Mouse (Mus musculus) forebrain, embryonic 13.5 days (tissue): Measurements from ENCODE around the gene Ttpal. TPM values are rescaled to one million over a fixed set of nuclear protein-coding genes. Genes with fewer than 3 reads are reported as not detected.

Experiments
- ATAC-seq: fragments of 200-750 bp; cut with Nextera tagmentation; 2 replicates; pipeline ENCODE4 v1.8.0; 2017
- H3K27ac ChIP-seq: fragments of 300-500 bp; sonication (generic); 2 replicates; pipeline ENCODE4 v1.5.1; 2015; ENCODE audit warnings: inconsistent platforms, mild to moderate bottlenecking, moderate library complexity
- H3K27me3 ChIP-seq: fragments of 300-500 bp; sonication (generic); 2 replicates; pipeline ENCODE4 v1.6.1; 2015; ENCODE audit warnings: mild to moderate bottlenecking, inconsistent platforms
- H3K36me3 ChIP-seq: fragments of 300-500 bp; sonication (generic); 2 replicates; pipeline ENCODE4 v1.6.1; 2015; ENCODE audit warnings: mild to moderate bottlenecking, inconsistent platforms; ENCODE audit not compliant: poor library complexity, severe bottlenecking
- H3K4me1 ChIP-seq: fragments of 300-500 bp; sonication (generic); 2 replicates; pipeline ENCODE4 v1.6.1; 2015; ENCODE audit warnings: inconsistent platforms
- H3K4me2 ChIP-seq: fragments of 300-500 bp; sonication (generic); 2 replicates; pipeline ENCODE4 v1.6.1; 2015; ENCODE audit warnings: inconsistent platforms, mild to moderate bottlenecking, moderate library complexity
- H3K4me3 ChIP-seq: fragments of 300-500 bp; sonication (generic); 2 replicates; pipeline ENCODE4 v1.5.1; 2015; ENCODE audit warnings: mild to moderate bottlenecking, inconsistent platforms
- H3K9ac ChIP-seq: fragments of 300-500 bp; sonication (generic); 2 replicates; pipeline ENCODE4 v1.6.1; 2015; ENCODE audit warnings: mild to moderate bottlenecking, inconsistent platforms
- H3K9me3 ChIP-seq: fragments of 300-500 bp; sonication (generic); replicated peaks from 2 replicates; pipeline ENCODE4 v1.6.1; 2016; ENCODE audit warnings: inconsistent platforms
- WGBS: fragments of 180-500 bp; shearing (Covaris S2); methylation state at CpG from one replicate; pipeline ENCODE4 v1.1.7; 2015; 5-methylcytosine and 5-hydroxymethylcytosine counted together
- polyA plus RNA-seq: library from polyadenylated mRNA; unstranded; fragments of >200 nt; fragmentation: Nextera tagmentation; extraction: Ambion mirVana; gene quantifications from 2 replicates; pipeline ENCODE4 v1.2.1, GENCODE M21; 2015

The Ttpal gene
- polyA plus RNA-seq, 1 experiment from 2014 or later, result 39.3 TPM

DNA sequence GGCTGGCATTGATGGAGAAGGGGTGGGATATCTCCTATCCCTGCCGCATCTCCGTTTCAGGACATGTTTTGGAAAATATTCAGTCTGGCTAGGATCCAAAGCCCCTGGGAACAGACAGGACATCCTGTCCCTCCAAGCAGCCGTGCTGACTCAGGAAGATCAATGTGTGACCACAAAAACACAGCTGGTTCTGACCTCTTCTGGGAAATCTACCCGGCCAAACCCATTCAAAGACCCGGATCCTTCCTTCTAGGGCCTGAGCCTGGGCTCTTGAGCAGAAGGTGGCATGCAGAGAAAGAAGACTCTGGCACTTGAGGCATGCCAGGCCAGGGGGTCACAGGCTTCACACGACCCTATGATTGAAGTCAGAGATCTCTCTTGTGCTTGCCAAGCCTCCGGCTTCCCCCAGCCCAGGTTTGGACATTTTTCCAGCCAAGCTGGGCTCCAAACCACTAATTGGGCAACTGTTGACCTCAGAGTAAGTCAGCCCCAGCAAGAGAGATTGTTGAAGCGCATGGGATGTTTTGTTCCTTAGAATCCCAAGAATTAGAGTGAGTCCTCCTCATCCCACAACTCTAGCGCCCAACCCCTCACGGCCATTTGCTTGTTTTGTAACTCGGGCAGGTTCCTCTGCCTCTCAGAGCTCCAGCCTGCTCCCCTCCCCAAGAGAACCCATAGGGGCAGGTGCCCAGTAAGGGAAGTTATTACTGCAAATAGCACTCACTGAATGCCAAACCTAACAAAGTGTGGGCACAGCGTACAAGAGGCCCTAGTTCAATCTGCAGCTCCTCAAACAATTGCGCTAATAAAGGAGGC, 5.8 kb upstream of the Ttpal start:
- H3K4me1 ChIP-seq, result no peaks in the 10 kb centered on the region
- H3K27me3 ChIP-seq, result no peaks in the 10 kb centered on the region
- H3K4me2 ChIP-seq, result no peak overlapping the region
- no peaks in the 10 kb centered on the region for H3K36me3 ChIP-seq
- WGBS, result 85% methylated on average over 13 of the region's 13 CpGs
- no peak overlapping the region; the same call in 1 of the 2 replicates for H3K27ac ChIP-seq
- H3K9me3 ChIP-seq, result no peaks in the 10 kb centered on the region
- no peak for ATAC-seq
- no peak overlapping the region for H3K9ac ChIP-seq
- H3K4me3 ChIP-seq, result no peak overlapping the region

DNA sequence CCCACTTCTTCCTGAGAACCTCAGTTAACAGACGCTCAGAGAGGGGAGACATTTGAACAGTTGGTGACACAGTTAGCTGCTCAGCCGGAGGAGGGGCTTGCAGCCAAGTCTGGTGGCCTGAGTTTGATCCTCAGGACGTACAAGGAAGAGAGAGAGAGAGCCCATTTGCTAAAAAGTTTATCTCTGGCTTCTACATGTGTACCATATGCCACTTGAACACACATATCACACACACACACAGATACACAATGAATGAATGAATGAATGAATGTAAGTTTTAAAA, 5.3 kb upstream of the Ttpal start:
- ATAC-seq, result no peak
- H3K4me3 ChIP-seq, result no peak overlapping the region
- no peaks in the 10 kb centered on the region for H3K9me3 ChIP-seq
- H3K27me3 ChIP-seq, result no peaks in the 10 kb centered on the region
- H3K27ac ChIP-seq, result no peak overlapping the region; the same call in 1 of the 2 replicates
- no peak overlapping the region for H3K9ac ChIP-seq
- H3K4me2 ChIP-seq, result no peak overlapping the region
- 75% methylated on average over 3 of the region's 3 CpGs for WGBS
- H3K4me1 ChIP-seq, result peaks cover 2% of the 10 kb centered on the region; the same call in 1 of the 2 replicates
- H3K36me3 ChIP-seq, result no peaks in the 10 kb centered on the region

DNA sequence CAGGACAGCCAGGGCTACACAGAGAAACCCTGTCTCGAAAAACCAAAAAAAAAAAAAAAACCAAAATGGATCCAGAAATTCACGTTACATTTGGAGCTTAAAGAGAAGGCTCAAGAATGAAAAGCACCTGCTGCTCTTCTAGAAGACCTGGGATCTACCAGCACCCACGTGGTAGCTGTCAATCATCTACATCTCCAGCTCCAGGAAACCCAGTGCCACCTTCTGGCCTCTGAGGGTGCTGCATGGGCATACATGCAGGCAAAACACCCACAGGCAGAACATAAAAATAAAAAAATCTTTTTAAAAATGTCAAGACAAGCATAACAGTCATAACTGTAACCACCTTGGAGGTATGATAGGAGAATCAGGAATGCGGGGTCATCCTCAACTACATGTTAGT, 4.5 kb upstream of the Ttpal start:
- ATAC-seq, result no peak
- H3K4me1 ChIP-seq, result peaks cover 4% of the 10 kb centered on the region
- no peaks in the 10 kb centered on the region for H3K27me3 ChIP-seq
- H3K36me3 ChIP-seq, result no peaks in the 10 kb centered on the region
- H3K9ac ChIP-seq, result no peak overlapping the region
- H3K4me2 ChIP-seq, result no peak overlapping the region
- WGBS, result 58% methylated on average over 4 of the region's 4 CpGs
- H3K4me3 ChIP-seq, result no peak overlapping the region
- H3K9me3 ChIP-seq, result no peaks in the 10 kb centered on the region
- H3K27ac ChIP-seq, result no peak overlapping the region

DNA sequence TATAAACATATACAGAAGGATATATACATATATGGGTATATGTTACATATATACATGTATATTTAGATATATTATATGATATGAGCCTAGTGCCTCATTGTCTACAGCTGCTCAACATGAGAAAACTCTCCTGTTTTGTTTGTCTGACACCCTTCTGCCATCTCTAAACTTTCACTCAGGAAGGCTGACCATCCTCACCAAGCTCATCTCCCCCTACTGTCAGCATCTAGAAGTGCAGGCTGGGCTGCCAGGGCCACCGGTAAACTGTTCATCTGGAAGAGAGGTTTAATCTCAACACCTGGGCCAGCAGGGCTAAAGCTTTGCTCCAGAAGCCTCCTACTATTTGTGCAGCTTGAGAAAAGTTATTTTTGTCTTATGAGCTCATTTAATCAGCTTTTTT, 2.9 kb upstream of the Ttpal start:
- no peaks in the 10 kb centered on the region for H3K9me3 ChIP-seq
- no peak overlapping the region for H3K9ac ChIP-seq
- WGBS, result 0% methylated on average over 1 of the region's 1 CpGs
- H3K4me2 ChIP-seq, result no peak overlapping the region
- no peak overlapping the region for H3K4me3 ChIP-seq
- H3K27ac ChIP-seq, result no peak overlapping the region
- no peak for ATAC-seq
- no peaks in the 10 kb centered on the region for H3K36me3 ChIP-seq
- no peaks in the 10 kb centered on the region for H3K27me3 ChIP-seq
- H3K4me1 ChIP-seq, result peaks cover 13% of the 10 kb centered on the region

DNA sequence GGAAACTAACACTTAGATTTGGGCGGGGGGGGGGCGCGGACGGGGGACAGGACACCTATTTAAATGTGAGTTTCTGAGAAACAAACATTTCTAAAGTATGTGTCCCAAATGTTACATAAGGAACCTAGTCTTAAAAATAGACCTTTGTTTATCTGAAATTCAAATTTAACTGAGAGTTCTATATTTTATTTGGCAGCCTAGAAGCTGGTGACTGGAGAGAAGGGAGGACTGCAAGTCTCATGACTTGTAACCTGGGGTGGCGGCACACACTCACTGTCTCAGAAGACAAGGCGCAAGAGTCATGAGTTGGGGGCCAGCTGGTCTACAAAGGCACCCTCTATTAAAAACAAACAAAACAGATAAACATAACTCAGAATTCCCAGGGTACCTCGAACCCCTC, 1.0 kb upstream of the Ttpal start:
- WGBS, result 85% methylated on average over 7 of the region's 7 CpGs
- no peak overlapping the region for H3K4me2 ChIP-seq

DNA sequence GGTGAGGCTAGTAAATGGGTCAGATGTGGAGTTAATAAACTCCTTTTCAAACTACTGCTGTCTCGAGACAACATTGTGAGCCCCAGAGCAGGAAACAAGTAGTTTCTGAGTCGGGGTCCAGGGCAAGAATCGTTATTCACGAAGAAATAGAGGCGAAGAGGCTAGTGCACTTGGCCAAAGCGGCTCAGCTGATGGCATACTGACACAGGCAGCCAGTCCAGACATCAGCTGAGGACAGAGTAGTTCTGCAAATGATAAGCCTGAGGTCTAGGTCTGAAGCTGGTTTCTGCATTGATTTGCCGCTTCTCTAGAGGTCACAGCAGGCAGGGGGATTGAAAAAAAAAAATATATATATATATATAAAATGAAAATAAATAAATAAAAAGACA, 408 bp upstream of the Ttpal start:
- H3K9me3 ChIP-seq, result no peaks in the 10 kb centered on the region
- H3K4me3 ChIP-seq, result peak overlapping the region; percentile 71; the same call in 1 of the 2 replicates
- H3K36me3 ChIP-seq, result no peaks in the 10 kb centered on the region
- peaks cover 13% of the 10 kb centered on the region for H3K4me1 ChIP-seq
- peak; percentile 22; the same call in 1 of the 2 replicates for ATAC-seq
- no peaks in the 10 kb centered on the region for H3K27me3 ChIP-seq
- peak overlapping the region; percentile 98 for H3K4me2 ChIP-seq
- 79% methylated on average over 7 of the region's 7 CpGs for WGBS
- H3K27ac ChIP-seq, result no peak overlapping the region
- 0 out of 2 replicates have a peak overlapping the region, but pooled peaks have one; percentile 91 for H3K9ac ChIP-seq

More for the DNA sequence above, 1.0 kb upstream of the Ttpal start:
- Histone ChIP-seq H3K27ac (no peak overlapping the region), H3K9me3 (no peaks in the 10 kb centered on the region), H3K4me1 (peaks cover 13% of the 10 kb centered on the region), H3K27me3 (no peaks in the 10 kb centered on the region), H3K4me3 (no peak overlapping the region), H3K36me3 (no peaks in the 10 kb centered on the region), H3K9ac (no peak overlapping the region)
- no peak for ATAC-seq

DNA sequence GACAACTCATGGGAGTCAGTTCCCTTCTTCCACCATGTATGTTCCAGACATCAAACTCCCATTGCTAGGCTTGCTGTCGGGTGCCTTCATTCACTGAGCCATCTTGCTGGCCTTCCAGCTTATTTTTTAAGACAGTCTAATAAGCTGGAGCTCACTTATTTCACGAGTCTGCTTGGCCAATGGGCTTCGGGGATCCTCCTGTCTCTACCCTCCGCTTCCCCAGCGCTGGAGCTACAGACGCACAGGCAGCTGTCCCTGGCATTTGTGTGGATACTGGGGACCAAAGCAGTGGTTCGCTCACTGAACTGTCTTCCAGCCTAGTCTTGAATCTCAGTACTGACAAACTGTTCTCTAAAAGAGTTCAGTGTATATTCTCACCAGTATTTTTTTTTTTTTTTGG, 4.0 kb downstream of the Ttpal start:
- Histone ChIP-seq H3K9ac (no peak overlapping the region), H3K9me3 (no peaks in the 10 kb centered on the region), H3K4me1 (peaks cover 13% of the 10 kb centered on the region), H3K4me3 (no peak overlapping the region), H3K27me3 (no peaks in the 10 kb centered on the region), H3K27ac (no peak overlapping the region), H3K36me3 (peaks cover 31% of the 10 kb centered on the region), H3K4me2 (no peak overlapping the region)
- 88% methylated on average over 7 of the region's 7 CpGs for WGBS
- ATAC-seq, result no peak

DNA sequence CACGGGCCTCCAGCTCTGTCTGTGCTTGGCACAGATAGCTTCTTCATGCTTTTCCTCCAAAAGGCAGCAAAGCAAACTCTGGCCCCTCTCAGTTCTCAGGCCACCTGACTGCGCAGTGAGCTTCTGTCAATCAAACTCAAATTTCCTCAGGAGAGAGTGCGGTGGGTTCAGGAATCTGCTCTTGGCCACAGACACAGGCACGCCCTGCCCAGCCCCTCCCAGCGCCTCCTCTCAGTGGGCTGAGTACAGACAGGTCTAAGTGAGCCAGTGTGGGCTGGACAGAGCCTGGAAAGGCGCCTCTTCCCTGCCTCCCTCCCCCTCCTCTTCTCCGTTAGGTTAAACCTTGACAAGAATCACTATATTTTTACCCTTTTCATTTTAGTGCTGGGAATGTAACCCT, 5.9 kb downstream of the Ttpal start:
- 94% methylated on average over 7 of the region's 7 CpGs for WGBS
- Histone ChIP-seq H3K4me2 (no peak overlapping the region), H3K27ac (no peak overlapping the region), H3K9me3 (no peaks in the 10 kb centered on the region), H3K36me3 (peaks cover 48% of the 10 kb centered on the region), H3K27me3 (no peaks in the 10 kb centered on the region), H3K4me3 (no peak overlapping the region), H3K4me1 (peaks cover 6% of the 10 kb centered on the region), H3K9ac (no peak overlapping the region)
- ATAC-seq, result no peak

DNA sequence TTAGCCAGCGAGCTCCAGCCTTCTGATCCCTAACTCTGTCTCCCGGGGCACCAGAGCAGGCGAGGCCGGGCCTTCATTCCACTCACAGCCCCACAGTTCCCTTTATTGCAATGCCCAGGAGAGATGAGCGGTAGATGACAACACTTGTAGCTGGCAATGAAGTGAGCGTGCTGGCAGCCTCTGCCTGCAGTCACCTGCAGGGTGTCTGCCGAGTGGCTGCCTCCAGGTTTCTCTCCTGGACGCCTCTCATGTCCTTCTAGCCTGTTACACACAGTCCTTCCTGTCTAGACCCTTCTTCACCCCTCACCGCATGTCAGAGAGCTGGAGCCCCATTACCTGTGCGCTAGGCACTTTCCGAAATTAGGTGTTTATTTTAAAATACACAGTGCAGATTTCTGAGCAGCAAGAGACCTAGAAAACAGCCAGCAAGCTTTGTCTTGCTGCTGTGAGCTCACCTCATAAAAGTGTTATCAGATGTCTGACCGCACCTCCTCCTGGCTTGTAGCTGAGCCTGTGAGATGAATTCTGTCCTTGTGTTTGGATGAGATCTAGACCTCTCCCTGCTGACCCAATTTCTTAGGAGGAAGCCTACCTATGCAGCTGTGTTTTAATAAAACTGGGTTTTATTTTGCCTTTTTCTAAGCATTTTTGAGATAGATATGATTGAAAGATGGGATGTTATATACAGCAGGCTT, 7.3 kb downstream of the Ttpal start:
- Histone ChIP-seq H3K27ac (no peak overlapping the region), H3K4me1 (no peaks in the 10 kb centered on the region), H3K9me3 (no peaks in the 10 kb centered on the region), H3K4me2 (no peak overlapping the region), H3K9ac (no peak overlapping the region), H3K4me3 (no peak overlapping the region), H3K27me3 (no peaks in the 10 kb centered on the region), H3K36me3 (peaks cover 61% of the 10 kb centered on the region)
- no peak for ATAC-seq
- WGBS, result 88% methylated on average over 12 of the region's 12 CpGs

DNA sequence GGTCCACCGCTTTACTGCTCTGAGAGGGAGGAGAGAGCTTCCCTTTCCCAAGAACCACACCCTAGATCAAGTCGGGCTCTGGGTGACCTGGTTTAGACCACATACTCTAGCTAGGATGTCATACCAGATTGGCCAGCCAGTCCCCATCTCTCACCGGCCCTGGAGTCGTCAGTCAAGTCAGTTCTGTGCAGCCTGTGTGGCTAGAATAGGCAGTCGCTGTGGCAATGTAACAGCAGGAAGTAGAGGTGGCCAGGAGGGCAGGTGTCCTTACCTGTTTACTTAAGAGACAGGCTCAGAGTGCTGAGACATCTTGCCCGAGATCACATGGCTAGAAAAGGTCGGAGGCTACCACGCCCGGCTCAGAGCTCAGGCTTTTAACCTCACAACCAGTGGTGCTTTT, 9.1 kb downstream of the Ttpal start:
- Histone ChIP-seq H3K9ac (no peak overlapping the region), H3K4me3 (no peak overlapping the region), H3K4me2 (no peak overlapping the region), H3K9me3 (no peaks in the 10 kb centered on the region), H3K27me3 (no peaks in the 10 kb centered on the region), H3K36me3 (peaks cover 79% of the 10 kb centered on the region), H3K4me1 (no peaks in the 10 kb centered on the region), H3K27ac (no peak overlapping the region)
- ATAC-seq, result no peak
- WGBS, result 89% methylated on average over 9 of the region's 9 CpGs

DNA sequence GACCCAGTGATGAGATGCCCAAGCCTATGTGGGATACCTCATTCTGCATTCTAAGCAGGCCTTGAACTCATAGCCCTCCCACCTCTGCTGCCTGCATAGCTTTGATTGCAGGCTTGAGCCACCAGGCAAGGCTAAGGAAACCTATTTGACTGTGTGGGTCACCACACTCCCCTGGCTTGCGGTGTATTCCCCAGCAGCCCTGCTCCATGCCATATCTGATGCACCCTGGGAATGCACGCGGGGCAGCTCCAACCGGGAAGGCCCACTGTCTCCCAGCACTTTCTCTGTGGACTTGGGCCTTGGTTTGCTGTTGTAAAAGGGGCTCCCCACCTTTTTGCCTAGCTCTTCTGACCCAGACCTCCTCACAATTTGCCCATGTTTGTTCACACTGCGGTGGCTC, 11.1 kb downstream of the Ttpal start:
- Histone ChIP-seq H3K9me3 (no peaks in the 10 kb centered on the region), H3K4me2 (no peak overlapping the region), H3K4me3 (no peak overlapping the region), H3K36me3 (peaks cover 89% of the 10 kb centered on the region), H3K27ac (no peak overlapping the region), H3K9ac (no peak overlapping the region), H3K27me3 (no peaks in the 10 kb centered on the region), H3K4me1 (no peaks in the 10 kb centered on the region)
- ATAC-seq, result no peak
- 94% methylated on average over 5 of the region's 5 CpGs for WGBS

DNA sequence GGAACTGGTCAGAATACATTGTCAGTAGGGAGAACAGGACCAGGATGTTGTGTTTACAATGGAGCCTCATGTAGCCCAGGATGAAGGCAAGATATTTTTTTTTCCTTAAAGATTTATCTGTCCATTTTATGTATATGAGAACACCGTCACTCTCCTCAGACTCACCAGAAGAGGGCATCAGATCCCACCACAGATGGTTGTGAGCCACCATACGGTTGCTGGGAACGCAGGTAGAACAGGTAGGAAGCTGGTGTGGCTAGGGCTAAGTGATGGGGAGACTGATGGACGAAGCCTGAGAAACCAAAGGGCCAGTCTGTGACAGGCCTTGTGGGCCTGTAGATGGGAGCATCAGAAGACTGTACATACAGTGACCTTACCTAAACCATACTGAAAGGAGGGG, 11.9 kb downstream of the Ttpal start:
- no peak overlapping the region for H3K9ac ChIP-seq
- H3K27me3 ChIP-seq, result no peaks in the 10 kb centered on the region
- no peak overlapping the region for H3K4me3 ChIP-seq
- H3K4me1 ChIP-seq, result no peaks in the 10 kb centered on the region
- H3K36me3 ChIP-seq, result peaks cover 96% of the 10 kb centered on the region
- 90% methylated on average over 4 of the region's 4 CpGs for WGBS
- ATAC-seq, result no peak
- H3K4me2 ChIP-seq, result no peak overlapping the region
- no peak overlapping the region for H3K27ac ChIP-seq
- no peaks in the 10 kb centered on the region for H3K9me3 ChIP-seq
